23 mouse cellular contexts compared by ENCODE assay signal in the genomic region with DNA sequence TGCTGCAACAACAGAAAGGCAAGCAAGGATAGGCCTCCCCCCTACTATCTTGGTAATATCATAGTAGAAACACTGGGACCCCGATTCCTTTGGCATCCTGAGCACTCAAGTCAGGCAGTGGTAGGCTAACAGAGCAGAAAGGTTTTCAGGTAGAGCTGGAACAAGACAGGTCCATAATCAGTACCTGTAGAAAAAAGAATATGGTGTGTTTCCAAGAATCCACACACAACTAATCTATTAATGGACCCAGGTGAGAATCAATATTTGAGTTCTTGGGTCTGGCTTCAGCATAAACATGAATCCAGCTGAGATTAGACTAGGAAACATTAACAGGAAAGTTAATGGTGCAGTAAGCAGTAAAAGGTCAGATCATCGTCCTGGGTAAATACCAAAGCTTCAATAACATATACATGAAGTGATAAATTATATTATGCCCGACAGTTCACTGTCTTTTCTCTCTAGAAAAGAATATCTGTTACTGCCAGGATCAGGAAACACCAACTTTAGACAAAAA.
DNase-seq lines count a peak whose midpoint lies in the region; ATAC-seq lines count a peak whose summit lies in the region.
"Had no signal": no experiment of that assay in that cellular context is flagged by ENCODE, and none has a peak within 500 bp of the region (broad histone marks: within the 10 kb centered on the region; RNA-seq: fewer than 3 reads in every experiment).

No protein-coding gene starts in this region.

- no peaks in the 10 kb centered on the region for H3K27me3 ChIP-seq in intestine, embryonic 16.5 days (replicated peaks; ENCODE audit: control insufficient read depth, insufficient read depth, low read length)
- no peaks in the 10 kb centered on the region for H3K27me3 ChIP-seq in stomach, embryonic 14.5 days (ENCODE audit: control insufficient read depth, insufficient read depth, low read length)
- H3K27me3 ChIP-seq in stomach, embryonic 16.5 days (ENCODE audit: control insufficient read depth, insufficient read depth, low read length) = no peaks in the 10 kb centered on the region
- H3K27me3 ChIP-seq in midbrain, embryonic 16.5 days (ENCODE audit: control insufficient read depth, insufficient read depth, low read depth, low read length) = no peaks in the 10 kb centered on the region
- H3K27me3 ChIP-seq: embryonic facial prominence, embryonic 13.5 days; embryonic facial prominence, embryonic 15.5 days; forebrain, embryonic 12.5 days had no signal

- 0 out of 2 replicates have a peak overlapping the region, but pooled peaks have one; percentile 28 for H3K27ac ChIP-seq in intestine, embryonic 16.5 days (ENCODE audit: low read length)
- no peak overlapping the region for H3K27ac ChIP-seq in stomach, embryonic 14.5 days (ENCODE audit: low read length)
- 0 out of 2 replicates have a peak overlapping the region, but pooled peaks have one; percentile 23 for H3K27ac ChIP-seq in stomach, embryonic 16.5 days (ENCODE audit: low read length)
- H3K27ac ChIP-seq in midbrain, embryonic 16.5 days (ENCODE audit: low read length) = no peak overlapping the region
- H3K27ac ChIP-seq: embryonic facial prominence, embryonic 13.5 days; embryonic facial prominence, embryonic 15.5 days; forebrain, embryonic 10.5 days; forebrain, embryonic 12.5 days had no signal

- ATAC-seq in intestine, embryonic 16.5 days = peak; percentile 46; the same call in 1 of the 2 replicates
- peak; percentile 37; the same call in 1 of the 2 replicates for ATAC-seq in stomach, embryonic 14.5 days (ENCODE audit: insufficient number of reproducible peaks, insufficient read depth, low FRiP score, low read depth)
- ATAC-seq in stomach, embryonic 16.5 days (ENCODE audit: insufficient read depth, low FRiP score) = peak; percentile 17; the same call in 1 of the 2 replicates
- no peak for ATAC-seq in midbrain, embryonic 16.5 days
- ATAC-seq: forebrain, embryonic 14.5 days; forebrain, embryonic 16.5 days had no signal

- no peaks in the 10 kb centered on the region for H3K36me3 ChIP-seq in intestine, embryonic 16.5 days (ENCODE audit: control insufficient read depth, insufficient read depth, low read length)
- no peaks in the 10 kb centered on the region for H3K36me3 ChIP-seq in stomach, embryonic 14.5 days (ENCODE audit: control insufficient read depth, insufficient read depth, low read length)
- no peaks in the 10 kb centered on the region for H3K36me3 ChIP-seq in stomach, embryonic 16.5 days (ENCODE audit: control insufficient read depth, insufficient read depth, low read length)
- H3K36me3 ChIP-seq in midbrain, embryonic 16.5 days (ENCODE audit: control insufficient read depth, insufficient read depth, low read length) = no peaks in the 10 kb centered on the region
- H3K36me3 ChIP-seq: embryonic facial prominence, embryonic 13.5 days; embryonic facial prominence, embryonic 15.5 days; forebrain, embryonic 10.5 days; forebrain, embryonic 12.5 days had no signal

- H3K4me1 ChIP-seq in intestine, embryonic 16.5 days (ENCODE audit: control insufficient read depth, insufficient read depth, low read length) = no peaks in the 10 kb centered on the region
- H3K4me1 ChIP-seq in stomach, embryonic 14.5 days (ENCODE audit: control insufficient read depth, insufficient read depth, low read length) = no peaks in the 10 kb centered on the region
- no peaks in the 10 kb centered on the region for H3K4me1 ChIP-seq in stomach, embryonic 16.5 days (ENCODE audit: control insufficient read depth, insufficient read depth, low read length)
- no peaks in the 10 kb centered on the region for H3K4me1 ChIP-seq in midbrain, embryonic 16.5 days (ENCODE audit: control insufficient read depth, insufficient read depth, low read length)
- H3K4me1 ChIP-seq: embryonic facial prominence, embryonic 13.5 days; embryonic facial prominence, embryonic 15.5 days; forebrain, embryonic 10.5 days; forebrain, embryonic 12.5 days had no signal

- DNase-seq in neural tube, embryonic 10.5 days (ENCODE audit: extremely low spot score, low spot score) = no peak
- no peak for DNase-seq in cerebellum, adult 9-11 months
- DNase-seq in adrenal gland, adult (ENCODE audit: inconsistent age in 2 of 2, low spot score in 1 of 2) = no peak
- DNase-seq: adrenal gland, adult 8-10 months; adrenal gland, postnatal 14 days; adrenal gland, postnatal 36 days; cerebellum, adult 11-12 months; cerebellum, adult 2 months; cerebellum, adult 9-10 months; cerebellum, postnatal 14 days; cerebellum, postnatal 36 days; embryo, embryonic 11 days had no signal

- H3K9me3 ChIP-seq in intestine, embryonic 16.5 days (ENCODE audit: control insufficient read depth, low read length) = no peaks in the 10 kb centered on the region
- H3K9me3 ChIP-seq in stomach, embryonic 14.5 days (ENCODE audit: control insufficient read depth, low read depth, low read length) = no peaks in the 10 kb centered on the region
- no peaks in the 10 kb centered on the region for H3K9me3 ChIP-seq in stomach, embryonic 16.5 days (replicated peaks; ENCODE audit: control insufficient read depth, low read length)
- no peaks in the 10 kb centered on the region for H3K9me3 ChIP-seq in midbrain, embryonic 16.5 days (replicated peaks; ENCODE audit: control insufficient read depth, low read length, poor library complexity, severe bottlenecking)
- H3K9me3 ChIP-seq: embryonic facial prominence, embryonic 13.5 days; embryonic facial prominence, embryonic 15.5 days; forebrain, embryonic 10.5 days; forebrain, embryonic 12.5 days had no signal

- H3K4me2 ChIP-seq in intestine, embryonic 16.5 days (ENCODE audit: low read depth, low read length) = no peak overlapping the region
- H3K4me2 ChIP-seq in stomach, embryonic 14.5 days (replicated peaks; ENCODE audit: low read depth, low read length) = no peak overlapping the region
- H3K4me2 ChIP-seq in stomach, embryonic 16.5 days (ENCODE audit: low read depth, low read length) = no peak overlapping the region
- no peak overlapping the region for H3K4me2 ChIP-seq in midbrain, embryonic 16.5 days (ENCODE audit: low read length)
- H3K4me2 ChIP-seq: embryonic facial prominence, embryonic 13.5 days; embryonic facial prominence, embryonic 15.5 days; forebrain, embryonic 12.5 days had no signal

- no peak overlapping the region for H3K4me3 ChIP-seq in intestine, embryonic 16.5 days (ENCODE audit: low read length)
- no peak overlapping the region for H3K4me3 ChIP-seq in stomach, embryonic 14.5 days (ENCODE audit: low read depth, low read length)
- H3K4me3 ChIP-seq in stomach, embryonic 16.5 days (replicated peaks; ENCODE audit: low read length) = no peak overlapping the region
- no peak overlapping the region for H3K4me3 ChIP-seq in midbrain, embryonic 16.5 days (ENCODE audit: low read depth, low read length)
- H3K4me3 ChIP-seq: embryonic facial prominence, embryonic 13.5 days; embryonic facial prominence, embryonic 15.5 days; erythroblast, embryonic 14.5 days; forebrain, embryonic 10.5 days; forebrain, embryonic 12.5 days had no signal

- WGBS in intestine, embryonic 16.5 days = 53% methylated on average over 3 of the region's 3 CpGs
- WGBS in stomach, embryonic 14.5 days = 49% methylated on average over 3 of the region's 3 CpGs
- 48% methylated on average over 3 of the region's 3 CpGs for WGBS in stomach, embryonic 16.5 days
- 85% methylated on average over 3 of the region's 3 CpGs for WGBS in midbrain, embryonic 16.5 days

- H3K9ac ChIP-seq in intestine, embryonic 16.5 days (ENCODE audit: low read depth, low read length) = no peak overlapping the region
- H3K9ac ChIP-seq in stomach, embryonic 14.5 days (replicated peaks; ENCODE audit: low read depth, low read length) = no peak overlapping the region
- H3K9ac ChIP-seq in stomach, embryonic 16.5 days (ENCODE audit: low read length) = no peak overlapping the region
- H3K9ac ChIP-seq in midbrain, embryonic 16.5 days (ENCODE audit: low read depth, low read length) = no peak overlapping the region
- H3K9ac ChIP-seq: embryonic facial prominence, embryonic 13.5 days; embryonic facial prominence, embryonic 15.5 days; forebrain, embryonic 12.5 days had no signal

Comparison
In these comparisons a context has a peak if more than half of its experiments do, and no peak if none do; other contexts are left out.
1. H3K27ac ChIP-seq: peak in intestine, embryonic 16.5 days (single experiment) and stomach, embryonic 16.5 days (single experiment); none in stomach, embryonic 14.5 days (single experiment) and midbrain, embryonic 16.5 days (single experiment).